Mouse (Mus musculus) cortical plate, adult 2 months (tissue): Measurements from ENCODE around the gene Stpg1.
A peak's percentile ranks its signal among the peaks of the same experiment; 100 is the strongest.

Source experiments
- CTCF ChIP-seq: fragments of 200-500 bp; IDR thresholded peaks from 2 replicates; pipeline ENCODE4 v1.5.1; 2011; ENCODE audit warnings: mild to moderate bottlenecking, control low read depth, low read length; ENCODE audit not compliant: insufficient read depth; ENCODE audit errors: extremely low read depth
- POLR2A ChIP-seq: fragments of 200-500 bp; IDR thresholded peaks from 2 replicates; pipeline ENCODE4 v1.6.1; 2011; ENCODE audit warnings: mild to moderate bottlenecking, low read length, control low read depth; ENCODE audit not compliant: insufficient read depth; ENCODE audit errors: extremely low read depth

DNA sequence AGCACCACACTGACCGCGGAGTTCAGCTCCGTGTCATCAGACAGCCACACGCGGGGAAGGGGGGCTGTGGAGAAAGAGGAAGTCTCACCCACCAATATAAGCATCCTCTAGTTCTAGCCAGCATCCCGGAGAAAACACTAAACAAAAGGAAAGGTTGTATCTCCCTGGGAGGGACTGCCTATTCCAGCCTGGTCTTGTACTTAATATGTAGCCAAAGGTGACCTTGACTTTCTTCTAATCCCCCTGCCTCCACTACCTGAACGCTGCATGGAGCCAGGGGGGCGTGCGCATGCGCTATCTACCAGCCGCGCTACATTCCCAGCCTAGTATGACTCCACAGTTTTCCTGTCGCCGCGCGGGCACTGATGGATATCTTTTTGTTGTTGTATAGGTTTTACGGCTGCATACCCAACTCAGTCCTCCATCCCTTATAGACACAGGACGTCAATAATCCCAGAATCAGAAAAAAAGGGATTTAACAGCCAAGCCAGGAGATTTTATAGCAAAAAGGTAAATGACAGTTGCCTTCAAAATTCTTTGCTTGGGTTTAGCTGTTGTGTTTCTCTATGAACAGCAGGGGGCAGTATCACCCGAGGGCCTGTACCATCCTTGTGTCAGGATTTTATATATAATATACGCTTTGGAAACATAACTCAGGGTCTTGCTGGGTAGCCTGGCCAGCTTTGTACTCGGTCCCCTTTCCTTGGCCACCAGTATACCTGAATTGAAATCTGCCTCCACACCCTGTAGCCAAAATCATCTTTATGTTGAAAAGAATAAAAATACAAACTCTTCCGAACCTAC, 13.2 kb downstream of the Stpg1 start:
- TF ChIP-seq CTCF, result peak; percentile 54
- peak; percentile 57; the same call in 1 of the 2 replicates for TF ChIP-seq POLR2A
